Mouse (Mus musculus) heart, adult 2 months (tissue): Measurements from ENCODE around the gene Fzr1.

ENCODE experiments used
- CTCF ChIP-seq: fragments of 200-600 bp; IDR thresholded peaks from 2 replicates; pipeline ENCODE4 v1.8.1; 2022; ENCODE audit warnings: antibody characterized with exemption, mild to moderate bottlenecking, moderate library complexity
- EP300 ChIP-seq: fragments of 200-500 bp; IDR thresholded peaks from 2 replicates; pipeline ENCODE4 v1.6.1; 2011; ENCODE audit warnings: low read depth, low read length, control low read depth; ENCODE audit not compliant: insufficient read depth
- POLR2A ChIP-seq: fragments of 200-500 bp; IDR thresholded peaks from 2 replicates; pipeline ENCODE4 v1.6.1; 2011; ENCODE audit warnings: mild to moderate bottlenecking, low read depth, low read length, control low read depth; ENCODE audit not compliant: insufficient read depth

- TF ChIP-seq CTCF (no peak), EP300 (no peak), POLR2A (peak; percentile 16; the same call in 1 of the 2 replicates)
Observed at GRCm38 (mm10) chr10:81424246-81425051, 46.1 kb upstream of the Fzr1 start.
